Mouse (Mus musculus): ENCODE data around the gene Maml2. TPM values are rescaled to one million over a fixed set of nuclear protein-coding genes. Genes with fewer than 3 reads are reported as not detected.

Gene Maml2
- polyA plus RNA-seq, 1 experiment from 2014 or later = 6.3 TPM

GRCm38 (mm10) chr9:13533076-13533707, 235.4 kb downstream of the Maml2 start:
- ATAC-seq (no peak), DNase-seq (ENCODE audit: low spot score) (no peak)
- Histone ChIP-seq H3K27me3 (replicated peaks; ENCODE audit: control insufficient read depth, insufficient read depth, low read length) (no peaks in the 10 kb centered on the region), H3K4me1 (ENCODE audit: control insufficient read depth, insufficient read depth, low read length) (no peaks in the 10 kb centered on the region; the same call in 1 of the 2 replicates), H3K27ac (ENCODE audit: low read depth, low read length) (no peak overlapping the region), H3K4me2 (ENCODE audit: low read length) (no peak overlapping the region), H3K9me3 (replicated peaks; ENCODE audit: control insufficient read depth, low read length) (no peaks in the 10 kb centered on the region), H3K9ac (ENCODE audit: low read length) (no peak overlapping the region), H3K4me3 (ENCODE audit: low read depth, low read length) (no peak overlapping the region), H3K36me3 (ENCODE audit: control insufficient read depth, insufficient read depth, low read length) (no peaks in the 10 kb centered on the region)
- 83% methylated on average over 11 of the region's 11 CpGs for WGBS

GRCm38 (mm10) chr9:13535803-13536202, 238.0 kb downstream of the Maml2 start:
- Histone ChIP-seq H3K9ac (ENCODE audit: low read length) (no peak overlapping the region), H3K4me3 (ENCODE audit: low read depth, low read length) (no peak overlapping the region), H3K4me2 (ENCODE audit: low read length) (no peak overlapping the region), H3K4me1 (ENCODE audit: control insufficient read depth, insufficient read depth, low read length) (no peaks in the 10 kb centered on the region; the same call in 1 of the 2 replicates), H3K27ac (ENCODE audit: low read depth, low read length) (no peak overlapping the region), H3K9me3 (replicated peaks; ENCODE audit: control insufficient read depth, low read length) (no peaks in the 10 kb centered on the region), H3K27me3 (replicated peaks; ENCODE audit: control insufficient read depth, insufficient read depth, low read length) (no peaks in the 10 kb centered on the region), H3K36me3 (ENCODE audit: control insufficient read depth, insufficient read depth, low read length) (no peaks in the 10 kb centered on the region)
- ATAC-seq (no peak), DNase-seq (ENCODE audit: low spot score) (no peak)
- WGBS = 52% methylated on average over 5 of the region's 5 CpGs

- H3K4me1 ChIP-seq (ENCODE audit: control insufficient read depth, insufficient read depth, low read length) = no peaks in the 10 kb centered on the region; the same call in 1 of the 2 replicates
- no peaks in the 10 kb centered on the region for H3K9me3 ChIP-seq (replicated peaks; ENCODE audit: control insufficient read depth, low read length)
- no peak for ATAC-seq
- H3K27me3 ChIP-seq (replicated peaks; ENCODE audit: control insufficient read depth, insufficient read depth, low read length) = no peaks in the 10 kb centered on the region
- DNase-seq (ENCODE audit: low spot score) = no peak
- WGBS = 76% methylated on average over 12 of the region's 12 CpGs
- H3K4me3 ChIP-seq (ENCODE audit: low read depth, low read length) = no peak overlapping the region
- no peak overlapping the region for H3K9ac ChIP-seq (ENCODE audit: low read length)
- no peak overlapping the region for H3K27ac ChIP-seq (ENCODE audit: low read depth, low read length)
- H3K36me3 ChIP-seq (ENCODE audit: control insufficient read depth, insufficient read depth, low read length) = no peaks in the 10 kb centered on the region
- no peak overlapping the region for H3K4me2 ChIP-seq (ENCODE audit: low read length)
These were observed 238.9 kb downstream of the Maml2 start for GRCm38 (mm10) chr9:13536419-13537261.

GRCm38 (mm10) chr9:13538200-13538599, 240.4 kb downstream of the Maml2 start:
- Histone ChIP-seq H3K4me3 (ENCODE audit: low read depth, low read length) (no peak overlapping the region), H3K27me3 (replicated peaks; ENCODE audit: control insufficient read depth, insufficient read depth, low read length) (no peaks in the 10 kb centered on the region), H3K4me1 (ENCODE audit: control insufficient read depth, insufficient read depth, low read length) (no peaks in the 10 kb centered on the region), H3K27ac (ENCODE audit: low read depth, low read length) (no peak overlapping the region), H3K9me3 (replicated peaks; ENCODE audit: control insufficient read depth, low read length) (no peaks in the 10 kb centered on the region), H3K4me2 (ENCODE audit: low read length) (no peak overlapping the region), H3K36me3 (ENCODE audit: control insufficient read depth, insufficient read depth, low read length) (no peaks in the 10 kb centered on the region), H3K9ac (ENCODE audit: low read length) (no peak overlapping the region)
- 86% methylated on average over 7 of the region's 7 CpGs for WGBS
- no peak for ATAC-seq
- DNase-seq (ENCODE audit: low spot score) = no peak

- no peaks in the 10 kb centered on the region for H3K9me3 ChIP-seq (replicated peaks; ENCODE audit: control insufficient read depth, low read length)
- H3K4me1 ChIP-seq (ENCODE audit: control insufficient read depth, insufficient read depth, low read length) = no peaks in the 10 kb centered on the region
- no peak overlapping the region for H3K4me3 ChIP-seq (ENCODE audit: low read depth, low read length)
- WGBS = 52% methylated on average over 4 of the region's 4 CpGs
- H3K27ac ChIP-seq (ENCODE audit: low read depth, low read length) = no peak overlapping the region
- no peaks in the 10 kb centered on the region for H3K36me3 ChIP-seq (ENCODE audit: control insufficient read depth, insufficient read depth, low read length)
- H3K27me3 ChIP-seq (replicated peaks; ENCODE audit: control insufficient read depth, insufficient read depth, low read length) = no peaks in the 10 kb centered on the region
- ATAC-seq = no peak
- no peak overlapping the region for H3K9ac ChIP-seq (ENCODE audit: low read length)
- no peak overlapping the region for H3K4me2 ChIP-seq (ENCODE audit: low read length)
- DNase-seq (ENCODE audit: low spot score) = no peak
These were observed 241.8 kb downstream of the Maml2 start for GRCm38 (mm10) chr9:13539535-13539934.

- no peaks in the 10 kb centered on the region for H3K36me3 ChIP-seq (ENCODE audit: control insufficient read depth, insufficient read depth, low read length)
- H3K9me3 ChIP-seq (replicated peaks; ENCODE audit: control insufficient read depth, low read length) = no peaks in the 10 kb centered on the region
- DNase-seq (ENCODE audit: low spot score) (no peak), ATAC-seq (no peak)
- H3K4me1 ChIP-seq (ENCODE audit: control insufficient read depth, insufficient read depth, low read length) = no peaks in the 10 kb centered on the region
- no peak overlapping the region for H3K4me2 ChIP-seq (ENCODE audit: low read length)
- H3K27ac ChIP-seq (ENCODE audit: low read depth, low read length) = no peak overlapping the region
- H3K9ac ChIP-seq (ENCODE audit: low read length) = no peak overlapping the region
- 88% methylated on average over 2 of the region's 2 CpGs for WGBS
- H3K4me3 ChIP-seq (ENCODE audit: low read depth, low read length) = no peak overlapping the region
- H3K27me3 ChIP-seq (replicated peaks; ENCODE audit: control insufficient read depth, insufficient read depth, low read length) = no peaks in the 10 kb centered on the region
These were observed 242.5 kb downstream of the Maml2 start for GRCm38 (mm10) chr9:13540227-13540626.

GRCm38 (mm10) chr9:13540781-13541180, 243.0 kb downstream of the Maml2 start:
- ATAC-seq (no peak), DNase-seq (ENCODE audit: low spot score) (no peak)
- Histone ChIP-seq H3K4me3 (ENCODE audit: low read depth, low read length) (no peak overlapping the region), H3K27me3 (replicated peaks; ENCODE audit: control insufficient read depth, insufficient read depth, low read length) (no peaks in the 10 kb centered on the region), H3K4me1 (ENCODE audit: control insufficient read depth, insufficient read depth, low read length) (no peaks in the 10 kb centered on the region), H3K9ac (ENCODE audit: low read length) (no peak overlapping the region), H3K9me3 (replicated peaks; ENCODE audit: control insufficient read depth, low read length) (no peaks in the 10 kb centered on the region), H3K4me2 (ENCODE audit: low read length) (no peak overlapping the region), H3K27ac (ENCODE audit: low read depth, low read length) (no peak overlapping the region), H3K36me3 (ENCODE audit: control insufficient read depth, insufficient read depth, low read length) (no peaks in the 10 kb centered on the region)
- 51% methylated on average over 6 of the region's 6 CpGs for WGBS

GRCm38 (mm10) chr9:13543167-13543566, 245.4 kb downstream of the Maml2 start:
- Histone ChIP-seq H3K4me3 (ENCODE audit: low read depth, low read length) (no peak overlapping the region), H3K9ac (ENCODE audit: low read length) (0 out of 2 replicates have a peak overlapping the region, but pooled peaks have one; percentile 13), H3K36me3 (ENCODE audit: control insufficient read depth, insufficient read depth, low read length) (no peaks in the 10 kb centered on the region), H3K27me3 (replicated peaks; ENCODE audit: control insufficient read depth, insufficient read depth, low read length) (no peaks in the 10 kb centered on the region), H3K4me1 (ENCODE audit: control insufficient read depth, insufficient read depth, low read length) (no peaks in the 10 kb centered on the region), H3K4me2 (ENCODE audit: low read length) (peak overlapping the region; percentile 9; the same call in 1 of the 2 replicates), H3K27ac (ENCODE audit: low read depth, low read length) (no peak overlapping the region), H3K9me3 (replicated peaks; ENCODE audit: control insufficient read depth, low read length) (no peaks in the 10 kb centered on the region)
- DNase-seq (ENCODE audit: low spot score) = peak; percentile 41
- WGBS = 60% methylated on average over 8 of the region's 8 CpGs
- peak; percentile 60 for ATAC-seq

GRCm38 (mm10) chr9:13544133-13544532, 246.4 kb downstream of the Maml2 start:
- 43% methylated on average over 8 of the region's 8 CpGs for WGBS
- Histone ChIP-seq H3K36me3 (ENCODE audit: control insufficient read depth, insufficient read depth, low read length) (no peaks in the 10 kb centered on the region), H3K4me1 (ENCODE audit: control insufficient read depth, insufficient read depth, low read length) (no peaks in the 10 kb centered on the region), H3K4me3 (ENCODE audit: low read depth, low read length) (no peak overlapping the region), H3K4me2 (ENCODE audit: low read length) (no peak overlapping the region), H3K9ac (ENCODE audit: low read length) (no peak overlapping the region), H3K27ac (ENCODE audit: low read depth, low read length) (no peak overlapping the region), H3K9me3 (replicated peaks; ENCODE audit: control insufficient read depth, low read length) (no peaks in the 10 kb centered on the region), H3K27me3 (replicated peaks; ENCODE audit: control insufficient read depth, insufficient read depth, low read length) (no peaks in the 10 kb centered on the region)
- ATAC-seq (no peak), DNase-seq (ENCODE audit: low spot score) (no peak)
